Mouse (Mus musculus): ENCODE measurements around the gene Pnck.

DNA sequence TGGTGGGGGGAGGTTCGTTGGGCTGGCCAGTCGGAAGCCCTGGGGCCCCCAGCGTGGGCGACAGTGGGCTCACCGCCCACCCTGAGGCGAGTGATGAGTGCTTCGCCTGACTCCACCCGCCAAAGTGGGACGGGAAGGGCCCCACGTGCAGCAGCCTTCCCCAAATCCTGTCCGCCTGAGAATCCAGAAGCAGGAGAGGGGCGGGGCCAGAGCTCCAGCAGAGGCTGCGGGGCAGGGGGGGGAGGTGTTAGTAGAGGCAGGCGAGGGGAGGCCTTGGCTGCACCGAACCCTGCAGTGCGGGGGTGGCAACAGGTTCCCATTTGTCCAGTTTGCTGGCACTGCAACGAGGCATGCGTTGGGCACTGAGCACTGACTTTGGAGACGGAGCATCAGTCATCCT lies 22.5 kb downstream of the Pnck start:
- TF ChIP-seq GATA1 (IDR thresholded peaks at IDR 0.05; ENCODE audit: low read length) (no peak), TAL1 (IDR thresholded peaks at IDR 0.05; ENCODE audit: low read length) (no peak)
